12 mouse cellular contexts compared by ENCODE assay signal in genomic region chr2:24904823-24905652, GRCm38 (mm10). TPM values are rescaled to one million over a fixed set of nuclear protein-coding genes. Genes with fewer than 3 reads are reported as not detected.
DNase-seq lines count a peak whose midpoint lies in the region; ATAC-seq and TF ChIP-seq lines count a peak whose summit lies in the region.
"Had no signal": no experiment of that assay in that cellular context is flagged by ENCODE, and none has a peak within 500 bp of the region (broad histone marks: within the 10 kb centered on the region; RNA-seq: fewer than 3 reads in every experiment).

No protein-coding gene starts in this region.

- no peak for TF ChIP-seq POLR2A in ES-Bruce4 (IDR thresholded peaks at IDR 0.05; ENCODE audit: insufficient read depth, low read length)
- TF ChIP-seq POLR2A in brain, embryonic 14.5 days (IDR thresholded peaks at IDR 0.05; ENCODE audit: borderline replicate concordance, extremely low read depth, insufficient read depth, insufficient read length, poor library complexity, severe bottlenecking), result no peak

- no peaks in the 10 kb centered on the region for H3K4me1 ChIP-seq in ES-Bruce4 (ENCODE audit: control insufficient read depth, insufficient read depth, low read length)
- H3K4me1 ChIP-seq in hindbrain, embryonic 10.5 days (replicated peaks), result peaks cover 29% of the 10 kb centered on the region
- H3K4me1 ChIP-seq in midbrain, embryonic 16.5 days (ENCODE audit: control insufficient read depth, insufficient read depth, low read length), result peaks cover 33% of the 10 kb centered on the region

- ATAC-seq in midbrain, embryonic 16.5 days, result peak; percentile 39; the same call in 1 of the 2 replicates

- 53% methylated on average over 11 of the region's 11 CpGs for WGBS in hindbrain, embryonic 10.5 days
- 33% methylated on average over 11 of the region's 11 CpGs for WGBS in midbrain, embryonic 16.5 days

- no peak overlapping the region for H3K4me3 ChIP-seq in ES-Bruce4 (ENCODE audit: low read depth, low read length)
- peak overlapping the region; percentile 20; the same call in 1 of the 2 replicates for H3K4me3 ChIP-seq in hindbrain, embryonic 10.5 days
- H3K4me3 ChIP-seq in midbrain, embryonic 16.5 days (ENCODE audit: low read depth, low read length), result no peak overlapping the region
- H3K4me3 ChIP-seq: heart, embryonic 15.5 days had no signal

- TF ChIP-seq EP300 in ES-Bruce4 (IDR thresholded peaks at IDR 0.05; ENCODE audit: insufficient read depth, low read depth, low read length), result no peak

- H3K9me3 ChIP-seq in ES-Bruce4 (replicated peaks; ENCODE audit: control insufficient read depth, insufficient read depth, low read length, poor library complexity, severe bottlenecking), result no peaks in the 10 kb centered on the region
- no peaks in the 10 kb centered on the region for H3K9me3 ChIP-seq in hindbrain, embryonic 10.5 days
- H3K9me3 ChIP-seq in midbrain, embryonic 16.5 days (replicated peaks; ENCODE audit: control insufficient read depth, low read length, poor library complexity, severe bottlenecking), result no peaks in the 10 kb centered on the region
- H3K9me3 ChIP-seq: heart, embryonic 15.5 days had no signal

- H3K36me3 ChIP-seq in ES-Bruce4 (ENCODE audit: control insufficient read depth, insufficient read depth, low read length, poor library complexity, severe bottlenecking), result peaks cover 1% of the 10 kb centered on the region; the same call in 1 of the 2 replicates
- peaks cover 7% of the 10 kb centered on the region for H3K36me3 ChIP-seq in hindbrain, embryonic 10.5 days
- H3K36me3 ChIP-seq in midbrain, embryonic 16.5 days (ENCODE audit: control insufficient read depth, insufficient read depth, low read length), result no peaks in the 10 kb centered on the region
- H3K36me3 ChIP-seq: heart, embryonic 15.5 days had no signal

- H3K27ac ChIP-seq in ES-Bruce4 (ENCODE audit: insufficient read depth, low read length), result peak overlapping the region; percentile 20
- H3K27ac ChIP-seq in hindbrain, embryonic 10.5 days, result peak overlapping the region; percentile 78
- H3K27ac ChIP-seq in midbrain, embryonic 16.5 days (ENCODE audit: low read length), result peak overlapping the region; percentile 75

- no peaks in the 10 kb centered on the region for H3K27me3 ChIP-seq in ES-Bruce4 (ENCODE audit: control insufficient read depth, insufficient read depth, low read length, poor library complexity, severe bottlenecking)
- no peaks in the 10 kb centered on the region for H3K27me3 ChIP-seq in hindbrain, embryonic 10.5 days (ENCODE audit: insufficient read depth, poor library complexity, severe bottlenecking)
- no peaks in the 10 kb centered on the region for H3K27me3 ChIP-seq in midbrain, embryonic 16.5 days (ENCODE audit: control insufficient read depth, insufficient read depth, low read depth, low read length)
- H3K27me3 ChIP-seq: heart, embryonic 15.5 days had no signal

- DNase-seq in brain, embryonic 14.5 days (ENCODE audit: low read depth), result peak; percentile 86
- DNase-seq in hindbrain, embryonic 10.5 days (ENCODE audit: low spot score), result peak; percentile 21
- DNase-seq in frontal cortex, postnatal 36 days (ENCODE audit: low spot score in 2 of 2), result no peak
- DNase-seq in spleen, adult 18-20 months, result no peak
- no peak for DNase-seq in layer of hippocampus, adult 11-12 months (ENCODE audit: low spot score)
- DNase-seq: cerebellum, adult 2 months; kidney, postnatal 25 days; right cerebral cortex, postnatal 25 days; thymus, adult 18-20 months had no signal

- H3K4me2 ChIP-seq in midbrain, embryonic 16.5 days (ENCODE audit: low read length), result peak overlapping the region; percentile 31
- H3K4me2 ChIP-seq: heart, embryonic 15.5 days had no signal

- no peak overlapping the region for H3K9ac ChIP-seq in ES-Bruce4 (ENCODE audit: low read depth, poor library complexity, severe bottlenecking)
- peak overlapping the region; percentile 40; the same call in 1 of the 2 replicates for H3K9ac ChIP-seq in midbrain, embryonic 16.5 days (ENCODE audit: low read depth, low read length)
- H3K9ac ChIP-seq: heart, embryonic 15.5 days had no signal

- TF ChIP-seq CTCF in ES-Bruce4 (IDR thresholded peaks at IDR 0.05; ENCODE audit: low read depth, low read length), result no peak
- no peak for TF ChIP-seq CTCF in brain, embryonic 14.5 days (IDR thresholded peaks at IDR 0.05; ENCODE audit: borderline replicate concordance, extremely low read depth, insufficient read depth, insufficient read length)

RNA-seq across cellular contexts. Expression of gene Ehmt1, which starts 14.4 kb away (rescaled TPM):
- 94.1 and 104 TPM in 2 replicates for polyA plus RNA-seq in ES-Bruce4 (2011; ENCODE audit: insufficient read depth, insufficient read length, low read depth, missing spikeins)
- polyA plus RNA-seq in brain, embryonic 14.5 days (2012; rRNA removed), result 146 and 147 TPM in 2 replicates
- 119 and 145 TPM in 2 replicates for polyA plus RNA-seq in hindbrain, embryonic 10.5 days (2016; fragmentation: Nextera tagmentation; extraction: Ambion mirVana)
- polyA plus RNA-seq in midbrain, embryonic 16.5 days (2015; fragmentation: Nextera tagmentation; extraction: Ambion mirVana), result 90.7 and 104 TPM in 2 replicates

RNA-seq across cellular contexts. Expression of gene Arrdc1, which starts 30.0 kb away (rescaled TPM):
- polyA plus RNA-seq in ES-Bruce4 (2011; ENCODE audit: insufficient read depth, insufficient read length, low read depth, missing spikeins), result 26.9 and 34.9 TPM in 2 replicates
- 53.1 and 82.3 TPM in 2 replicates for polyA plus RNA-seq in brain, embryonic 14.5 days (2012; rRNA removed)
- 19.4 and 20.6 TPM in 2 replicates for polyA plus RNA-seq in hindbrain, embryonic 10.5 days (2016; fragmentation: Nextera tagmentation; extraction: Ambion mirVana)
- 40.6 and 43.7 TPM in 2 replicates for polyA plus RNA-seq in midbrain, embryonic 16.5 days (2015; fragmentation: Nextera tagmentation; extraction: Ambion mirVana)

RNA-seq across cellular contexts. Expression of gene Zmynd19, which starts 44.6 kb away (rescaled TPM):
- 57.5 and 64.7 TPM in 2 replicates for polyA plus RNA-seq in ES-Bruce4 (2011; ENCODE audit: insufficient read depth, insufficient read length, low read depth, missing spikeins)
- 38.4 and 43.1 TPM in 2 replicates for polyA plus RNA-seq in brain, embryonic 14.5 days (2012; rRNA removed)
- 24.0 and 27.6 TPM in 2 replicates for polyA plus RNA-seq in hindbrain, embryonic 10.5 days (2016; fragmentation: Nextera tagmentation; extraction: Ambion mirVana)
- polyA plus RNA-seq in midbrain, embryonic 16.5 days (2015; fragmentation: Nextera tagmentation; extraction: Ambion mirVana), result 18.7 and 21.3 TPM in 2 replicates

RNA-seq across cellular contexts. Expression of gene Dph7, which starts 57.2 kb away (rescaled TPM):
- polyA plus RNA-seq in ES-Bruce4 (2011; ENCODE audit: insufficient read depth, insufficient read length, low read depth, missing spikeins), result 15.8 and 18.0 TPM in 2 replicates
- 39.8 and 46.4 TPM in 2 replicates for polyA plus RNA-seq in brain, embryonic 14.5 days (2012; rRNA removed)
- polyA plus RNA-seq in hindbrain, embryonic 10.5 days (2016; fragmentation: Nextera tagmentation; extraction: Ambion mirVana), result 30.8 and 35.5 TPM in 2 replicates
- polyA plus RNA-seq in midbrain, embryonic 16.5 days (2015; fragmentation: Nextera tagmentation; extraction: Ambion mirVana), result 38.3 and 41.9 TPM in 2 replicates

Comparison
In these comparisons a context has a peak if more than half of its experiments do, and no peak if none do; other contexts are left out.
1. H3K27ac ChIP-seq: peak in every context shown above with its lines; median percentile 78 in hindbrain, embryonic 10.5 days; 75 in midbrain, embryonic 16.5 days; 20 in ES-Bruce4.
2. DNase-seq: peak in brain, embryonic 14.5 days (single experiment) and hindbrain, embryonic 10.5 days (single experiment); none in frontal cortex, postnatal 36 days (0 of 2), spleen, adult 18-20 months (0 of 2) and layer of hippocampus, adult 11-12 months (single experiment).